Mouse (Mus musculus) embryonic facial prominence, embryonic 13.5 days (tissue): ENCODE measurements around the gene Nfx1. TPM values are rescaled to one million over a fixed set of nuclear protein-coding genes. Genes with fewer than 3 reads are reported as not detected.
A peak's percentile ranks its signal among the peaks of the same experiment; 100 is the strongest.

Experiments used
- ATAC-seq: fragments of 200-750 bp; cut with Nextera tagmentation; 2 replicates; pipeline ENCODE4 v1.8.0; 2017; ENCODE audit warnings: low read depth; ENCODE audit not compliant: insufficient number of reproducible peaks, insufficient read depth, low FRiP score, low TSS enrichment
- H3K27ac ChIP-seq: fragments of 300-500 bp; sonication (generic); 2 replicates; pipeline ENCODE4 v1.5.1; 2015; ENCODE audit warnings: moderate library complexity, mild to moderate bottlenecking, inconsistent platforms
- H3K27me3 ChIP-seq: fragments of 300-500 bp; sonication (generic); 2 replicates; pipeline ENCODE4 v1.6.1; 2015; ENCODE audit warnings: mild to moderate bottlenecking, inconsistent platforms
- H3K36me3 ChIP-seq: fragments of 300-500 bp; sonication (generic); 2 replicates; pipeline ENCODE4 v1.6.1; 2015; ENCODE audit warnings: mild to moderate bottlenecking, inconsistent platforms
- H3K4me1 ChIP-seq: fragments of 300-500 bp; sonication (generic); 2 replicates; pipeline ENCODE4 v1.6.1; 2015; ENCODE audit warnings: inconsistent platforms
- H3K4me2 ChIP-seq: fragments of 300-500 bp; sonication (generic); 2 replicates; pipeline ENCODE4 v1.6.1; 2015; ENCODE audit warnings: moderate library complexity, mild to moderate bottlenecking, inconsistent platforms
- H3K4me3 ChIP-seq: fragments of 300-500 bp; sonication (generic); 2 replicates; pipeline ENCODE4 v1.5.1; 2015; ENCODE audit warnings: mild to moderate bottlenecking, inconsistent platforms
- H3K9ac ChIP-seq: fragments of 300-500 bp; sonication (generic); 2 replicates; pipeline ENCODE4 v1.6.1; 2015; ENCODE audit warnings: mild to moderate bottlenecking, inconsistent platforms
- H3K9me3 ChIP-seq: fragments of 300-500 bp; sonication (generic); 2 replicates; pipeline ENCODE4 v1.6.1; 2016; ENCODE audit warnings: inconsistent platforms
- WGBS: fragments of 180-500 bp; shearing (Covaris S2); methylation state at CpG from one replicate; pipeline ENCODE4 v1.1.7; 2015; ENCODE audit warnings: mixed read lengths; 5-methylcytosine and 5-hydroxymethylcytosine counted together
- polyA plus RNA-seq: library from polyadenylated mRNA; unstranded; fragments of >200 nt; fragmentation: Nextera tagmentation; extraction: Ambion mirVana; gene quantifications from 2 replicates; pipeline ENCODE4 v1.2.1, GENCODE M21; 2015

Nfx1 gene
- polyA plus RNA-seq, 1 experiment from 2014 or later, result 101 TPM

GRCm38 (mm10) chr4:41050726-41051675, 80.3 kb downstream of the Nfx1 start:
- Histone ChIP-seq H3K36me3 (no peaks in the 10 kb centered on the region), H3K27ac (peak overlapping the region; percentile 39; the same call in 1 of the 2 replicates), H3K4me3 (peak overlapping the region; percentile 19; the same call in 1 of the 2 replicates), H3K9me3 (no peaks in the 10 kb centered on the region), H3K9ac (peak overlapping the region; percentile 58; the same call in 1 of the 2 replicates), H3K4me2 (peak overlapping the region; percentile 47), H3K27me3 (no peaks in the 10 kb centered on the region), H3K4me1 (peaks cover 19% of the 10 kb centered on the region)
- WGBS, result 32% methylated on average over 16 of the region's 16 CpGs
- ATAC-seq, result no peak

DNA sequence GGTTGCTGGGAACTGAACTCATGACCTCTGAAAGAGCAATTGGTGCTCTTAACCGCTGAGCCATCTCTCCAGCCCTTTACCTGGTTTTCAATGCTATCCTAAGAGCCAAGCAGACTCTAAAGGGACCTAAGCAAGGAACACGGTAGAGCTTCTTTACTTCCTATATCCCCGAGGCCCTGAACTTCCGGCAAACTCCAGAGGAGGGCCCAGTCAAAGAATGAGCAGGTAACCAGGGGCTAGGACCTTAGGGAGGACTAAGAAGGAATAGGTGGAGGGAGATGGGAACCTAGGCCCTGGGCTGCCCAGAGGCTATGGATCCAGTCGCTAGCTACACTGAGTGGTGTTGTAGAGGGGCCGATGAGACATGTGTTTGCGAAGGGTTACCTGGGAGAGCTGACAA, 81.1 kb downstream of the Nfx1 start:
- H3K36me3 ChIP-seq, result no peaks in the 10 kb centered on the region
- H3K4me3 ChIP-seq, result no peak overlapping the region
- H3K4me2 ChIP-seq, result no peak overlapping the region
- no peak overlapping the region for H3K9ac ChIP-seq
- no peaks in the 10 kb centered on the region for H3K27me3 ChIP-seq
- peaks cover 21% of the 10 kb centered on the region for H3K4me1 ChIP-seq
- H3K9me3 ChIP-seq, result no peaks in the 10 kb centered on the region
- 72% methylated on average over 7 of the region's 7 CpGs for WGBS
- H3K27ac ChIP-seq, result no peak overlapping the region
- no peak for ATAC-seq

GRCm38 (mm10) chr4:41055111-41055510, 84.4 kb downstream of the Nfx1 start:
- peaks cover 10% of the 10 kb centered on the region for H3K4me1 ChIP-seq
- no peak overlapping the region for H3K27ac ChIP-seq
- no peak overlapping the region for H3K9ac ChIP-seq
- no peaks in the 10 kb centered on the region for H3K36me3 ChIP-seq
- WGBS, result 53% methylated on average over 13 of the region's 13 CpGs
- H3K4me3 ChIP-seq, result no peak overlapping the region
- H3K27me3 ChIP-seq, result no peaks in the 10 kb centered on the region
- H3K9me3 ChIP-seq, result no peaks in the 10 kb centered on the region
- H3K4me2 ChIP-seq, result no peak overlapping the region
- ATAC-seq, result peak; percentile 44

DNA sequence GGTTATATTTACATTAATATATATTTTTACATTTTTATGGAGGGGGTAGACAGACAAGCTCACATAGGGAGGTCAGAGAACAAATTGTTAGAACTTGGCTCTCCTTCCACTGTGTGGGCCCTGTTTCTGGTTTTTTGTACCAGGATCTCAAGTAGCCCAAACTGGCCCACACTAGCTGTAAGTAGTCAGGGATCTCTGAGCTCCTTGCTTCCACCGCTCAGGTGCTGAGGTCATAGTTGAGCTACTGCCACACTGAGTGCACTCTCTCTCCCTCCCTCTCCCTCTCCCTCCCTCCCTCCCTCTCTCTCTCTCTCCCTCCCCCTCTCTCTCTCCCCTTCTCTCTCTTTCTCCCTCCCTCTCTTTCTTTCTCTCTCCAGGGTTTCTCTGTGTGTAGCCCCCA, 85.5 kb downstream of the Nfx1 start:
- 50% methylated on average over 1 of the region's 1 CpGs for WGBS
- Histone ChIP-seq H3K9ac (no peak overlapping the region), H3K27ac (no peak overlapping the region), H3K4me2 (no peak overlapping the region), H3K4me3 (no peak overlapping the region), H3K9me3 (no peaks in the 10 kb centered on the region), H3K4me1 (peaks cover 10% of the 10 kb centered on the region), H3K36me3 (no peaks in the 10 kb centered on the region), H3K27me3 (no peaks in the 10 kb centered on the region)
- no peak for ATAC-seq

DNA sequence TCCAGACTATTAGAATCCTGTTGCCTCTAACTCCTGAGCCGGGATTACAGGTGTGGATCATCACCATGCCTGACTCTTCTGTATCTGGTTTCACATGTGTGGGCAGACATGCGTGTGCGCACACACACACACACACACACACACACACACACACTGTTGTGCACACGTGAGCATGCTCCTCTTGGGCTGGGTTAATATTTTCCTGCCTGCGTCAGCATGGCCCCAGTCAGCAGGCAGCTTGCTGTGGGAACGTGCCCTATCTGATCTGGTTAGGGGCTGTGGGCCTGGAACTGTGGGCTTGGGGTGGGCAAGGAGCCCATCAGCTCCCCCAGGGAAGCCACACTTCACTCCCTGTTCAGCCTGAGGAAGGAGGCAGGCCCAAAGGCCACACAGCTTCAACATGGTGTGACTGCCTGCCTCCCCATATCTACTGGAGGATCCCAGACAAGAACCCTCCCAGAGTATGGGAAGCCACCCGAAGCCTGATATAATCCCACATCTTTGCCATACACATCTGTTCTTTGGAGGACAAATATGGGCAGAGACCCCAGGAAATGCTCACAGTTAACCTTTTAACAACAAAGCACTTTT, 86.1 kb downstream of the Nfx1 start:
- no peaks in the 10 kb centered on the region for H3K9me3 ChIP-seq
- no peak overlapping the region; the same call in 1 of the 2 replicates for H3K27ac ChIP-seq
- peaks cover 10% of the 10 kb centered on the region for H3K4me1 ChIP-seq
- H3K27me3 ChIP-seq, result no peaks in the 10 kb centered on the region
- H3K36me3 ChIP-seq, result no peaks in the 10 kb centered on the region
- no peak for ATAC-seq
- 57% methylated on average over 7 of the region's 7 CpGs for WGBS
- H3K4me3 ChIP-seq, result no peak overlapping the region
- H3K9ac ChIP-seq, result no peak overlapping the region
- no peak overlapping the region for H3K4me2 ChIP-seq

DNA sequence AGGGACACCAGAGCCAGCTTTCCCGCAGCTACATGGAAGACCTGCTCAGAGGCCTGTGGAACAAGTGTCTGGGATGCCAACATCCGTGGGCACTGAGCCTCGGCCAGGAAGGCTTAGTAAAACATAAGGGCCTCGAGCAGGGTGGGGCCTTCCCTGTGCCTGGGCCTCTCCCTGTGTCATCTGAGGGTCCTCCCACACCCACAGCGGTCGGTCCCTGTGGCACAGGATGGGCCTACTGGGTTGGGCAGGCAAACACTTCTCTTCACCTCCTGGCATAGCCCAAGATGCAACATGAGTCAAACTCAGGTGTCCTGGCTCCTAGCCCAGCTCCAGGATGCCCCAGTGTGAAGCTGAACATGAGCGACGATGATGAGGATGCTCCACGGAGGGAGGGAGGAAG, 86.7 kb downstream of the Nfx1 start:
- H3K4me2 ChIP-seq, result no peak overlapping the region
- H3K36me3 ChIP-seq, result no peaks in the 10 kb centered on the region
- peaks cover 10% of the 10 kb centered on the region for H3K4me1 ChIP-seq
- H3K9me3 ChIP-seq, result no peaks in the 10 kb centered on the region
- 58% methylated on average over 6 of the region's 9 CpGs for WGBS
- H3K4me3 ChIP-seq, result no peak overlapping the region
- no peak overlapping the region for H3K9ac ChIP-seq
- ATAC-seq, result no peak
- H3K27ac ChIP-seq, result no peak overlapping the region; the same call in 1 of the 2 replicates
- H3K27me3 ChIP-seq, result no peaks in the 10 kb centered on the region

- Histone ChIP-seq H3K27ac (peak overlapping the region; percentile 39; the same call in 1 of the 2 replicates), H3K27me3 (no peaks in the 10 kb centered on the region), H3K4me2 (no peak overlapping the region; the same call in 1 of the 2 replicates), H3K9me3 (no peaks in the 10 kb centered on the region), H3K9ac (no peak overlapping the region), H3K36me3 (no peaks in the 10 kb centered on the region), H3K4me3 (no peak overlapping the region), H3K4me1 (0 out of 2 replicates have a peak, but pooled peaks cover 4% of the 10 kb centered on the region)
- WGBS, result 41% methylated on average over 3 of the region's 3 CpGs
- ATAC-seq, result no peak
Measured at GRCm38 (mm10) chr4:41063351-41063750, 92.6 kb downstream of the Nfx1 start.

GRCm38 (mm10) chr4:41063894-41064673, 93.4 kb downstream of the Nfx1 start:
- Histone ChIP-seq H3K4me1 (0 out of 2 replicates have a peak, but pooled peaks cover 4% of the 10 kb centered on the region), H3K36me3 (no peaks in the 10 kb centered on the region), H3K27me3 (no peaks in the 10 kb centered on the region), H3K4me3 (peak overlapping the region; percentile 2), H3K27ac (peak overlapping the region; percentile 39; the same call in 1 of the 2 replicates), H3K4me2 (peak overlapping the region; percentile 33), H3K9ac (0 out of 2 replicates have a peak overlapping the region, but pooled peaks have one; percentile 17), H3K9me3 (no peaks in the 10 kb centered on the region)
- peak; percentile 75 for ATAC-seq
- 15% methylated on average over 16 of the region's 16 CpGs for WGBS

- Histone ChIP-seq H3K9ac (no peak overlapping the region), H3K27ac (peak overlapping the region; percentile 39; the same call in 1 of the 2 replicates), H3K9me3 (no peaks in the 10 kb centered on the region), H3K4me3 (no peak overlapping the region), H3K4me1 (0 out of 2 replicates have a peak, but pooled peaks cover 4% of the 10 kb centered on the region), H3K36me3 (no peaks in the 10 kb centered on the region), H3K4me2 (no peak overlapping the region), H3K27me3 (no peaks in the 10 kb centered on the region)
- ATAC-seq, result no peak
- 73% methylated on average over 4 of the region's 4 CpGs for WGBS
Measured at GRCm38 (mm10) chr4:41065196-41065595, 94.5 kb downstream of the Nfx1 start.

GRCm38 (mm10) chr4:41071500-41072429, 101.1 kb downstream of the Nfx1 start:
- Histone ChIP-seq H3K9me3 (no peaks in the 10 kb centered on the region), H3K9ac (no peak overlapping the region), H3K27ac (no peak overlapping the region), H3K4me1 (no peaks in the 10 kb centered on the region), H3K4me3 (no peak overlapping the region), H3K36me3 (no peaks in the 10 kb centered on the region), H3K27me3 (no peaks in the 10 kb centered on the region), H3K4me2 (no peak overlapping the region)
- 66% methylated on average over 14 of the region's 14 CpGs for WGBS
- no peak for ATAC-seq
